Mouse (Mus musculus): ENCODE results near the gene Wdr70. TPM values are rescaled to one million over a fixed set of nuclear protein-coding genes. Genes with fewer than 3 reads are reported as not detected.
"Not testable (repeated sequence)": the region's sequence is repeated elsewhere in the genome, so short reads cannot be mapped to it uniquely, and the experiment has no call there.

Wdr70 gene
- polyA plus RNA-seq, 1 experiment = 50.5 TPM

- peak overlapping the region; percentile 59 for H3K4me2 ChIP-seq (ENCODE audit: low read depth)
- H3K4me3 ChIP-seq = peak overlapping the region; percentile 48
- TF ChIP-seq MYOG (IDR thresholded peaks at IDR 0.05; ENCODE audit: control insufficient read depth in 1 of 3, insufficient read depth in 1 of 3, insufficient read length in 2 of 3, low read depth in 2 of 3) = no peak
- H3K27me3 ChIP-seq (ENCODE audit: control insufficient read depth, insufficient read depth, insufficient read length) = no peaks in the 10 kb centered on the region
- H3ac ChIP-seq (ENCODE audit: control insufficient read depth, insufficient read length) = no peak overlapping the region
- peaks cover 31% of the 10 kb centered on the region for H3K79me2 ChIP-seq (ENCODE audit: control insufficient read depth, insufficient read depth)
- H3K36me3 ChIP-seq (ENCODE audit: control insufficient read depth, insufficient read depth) = peaks cover 16% of the 10 kb centered on the region
Observed at GRCm38 (mm10) chr15:8097853-8098252, 1.2 kb downstream of the Wdr70 start.

GRCm38 (mm10) chr15:8092668-8093067 is 6.3 kb downstream of the Wdr70 start:
- Histone ChIP-seq H3K79me2 (ENCODE audit: control insufficient read depth, insufficient read depth) (peaks cover 19% of the 10 kb centered on the region), H3K36me3 (ENCODE audit: control insufficient read depth, insufficient read depth) (peaks cover 38% of the 10 kb centered on the region)
- not testable (repeated sequence) for H3K4me3 ChIP-seq; H3K4me2 ChIP-seq (ENCODE audit: low read depth); H3ac ChIP-seq (ENCODE audit: control insufficient read depth, insufficient read length); H3K27me3 ChIP-seq (ENCODE audit: control insufficient read depth, insufficient read depth, insufficient read length)

- Histone ChIP-seq H3ac (ENCODE audit: control insufficient read depth, insufficient read length) (no peak overlapping the region), H3K27me3 (ENCODE audit: control insufficient read depth, insufficient read depth, insufficient read length) (no peaks in the 10 kb centered on the region), H3K4me2 (ENCODE audit: low read depth) (no peak overlapping the region), H3K4me3 (no peak overlapping the region), H3K79me2 (ENCODE audit: control insufficient read depth, insufficient read depth) (peaks cover under 1% of the 10 kb centered on the region), H3K36me3 (ENCODE audit: control insufficient read depth, insufficient read depth) (peaks cover 32% of the 10 kb centered on the region)
- TF ChIP-seq POLR2A (IDR thresholded peaks at IDR 0.05; ENCODE audit: insufficient read length, low read depth) = no peak
- no peak for TF ChIP-seq SRF (IDR thresholded peaks at IDR 0.05; ENCODE audit: control insufficient read depth, insufficient read length, low read depth)
- no peak for TF ChIP-seq TCF3 (IDR thresholded peaks at IDR 0.05; ENCODE audit: insufficient read length, low read depth)
- TF ChIP-seq MAX (IDR thresholded peaks at IDR 0.05; ENCODE audit: low read depth) = no peak
- TF ChIP-seq E2F4 (IDR thresholded peaks at IDR 0.05; ENCODE audit: insufficient read depth) = no peak
- no peak for TF ChIP-seq CEBPB (IDR thresholded peaks at IDR 0.05; ENCODE audit: insufficient read depth, poor library complexity, severe bottlenecking)
- TF ChIP-seq REST (IDR thresholded peaks at IDR 0.05; ENCODE audit: insufficient read depth, insufficient read length) = no peak
- no peak for TF ChIP-seq MYOD1 (IDR thresholded peaks at IDR 0.05; ENCODE audit: control insufficient read depth in 1 of 3, insufficient read length in 2 of 3, low read depth in 2 of 3)
- no peak for TF ChIP-seq POLR2AphosphoS2 (IDR thresholded peaks at IDR 0.05; ENCODE audit: insufficient read length, low read depth)
Observed at GRCm38 (mm10) chr15:8090685-8091084, 8.3 kb downstream of the Wdr70 start.

- Histone ChIP-seq H3K36me3 (ENCODE audit: control insufficient read depth, insufficient read depth) (peaks cover 25% of the 10 kb centered on the region), H3K79me2 (ENCODE audit: control insufficient read depth, insufficient read depth) (no peaks in the 10 kb centered on the region), H3K4me3 (no peak overlapping the region), H3ac (ENCODE audit: control insufficient read depth, insufficient read length) (no peak overlapping the region), H3K27me3 (ENCODE audit: control insufficient read depth, insufficient read depth, insufficient read length) (no peaks in the 10 kb centered on the region), H3K4me2 (ENCODE audit: low read depth) (no peak overlapping the region)
- TF ChIP-seq USF1 (IDR thresholded peaks at IDR 0.05; ENCODE audit: low read depth) = no peak
- no peak for TF ChIP-seq TCF12 (IDR thresholded peaks at IDR 0.05; ENCODE audit: insufficient read depth, poor library complexity, severe bottlenecking)
- no peak for TF ChIP-seq CEBPB (IDR thresholded peaks at IDR 0.05; ENCODE audit: insufficient read depth, poor library complexity, severe bottlenecking)
- TF ChIP-seq MYOG (IDR thresholded peaks at IDR 0.05; ENCODE audit: control insufficient read depth in 1 of 3, insufficient read depth in 1 of 3, insufficient read length in 2 of 3, low read depth in 2 of 3) = no peak
- TF ChIP-seq REST (IDR thresholded peaks at IDR 0.05; ENCODE audit: insufficient read depth, insufficient read length) = no peak
Observed at GRCm38 (mm10) chr15:8088715-8089114, 10.3 kb downstream of the Wdr70 start.

GRCm38 (mm10) chr15:8087293-8087692 is 11.7 kb downstream of the Wdr70 start:
- Histone ChIP-seq H3K79me2 (ENCODE audit: control insufficient read depth, insufficient read depth) (no peaks in the 10 kb centered on the region), H3ac (ENCODE audit: control insufficient read depth, insufficient read length) (no peak overlapping the region), H3K4me2 (ENCODE audit: low read depth) (no peak overlapping the region), H3K27me3 (ENCODE audit: control insufficient read depth, insufficient read depth, insufficient read length) (no peaks in the 10 kb centered on the region), H3K4me3 (no peak overlapping the region), H3K36me3 (ENCODE audit: control insufficient read depth, insufficient read depth) (peaks cover 25% of the 10 kb centered on the region)
- TF ChIP-seq CEBPB (IDR thresholded peaks at IDR 0.05; ENCODE audit: insufficient read depth, poor library complexity, severe bottlenecking) (no peak), MAX (IDR thresholded peaks at IDR 0.05; ENCODE audit: low read depth) (no peak), USF1 (IDR thresholded peaks at IDR 0.05; ENCODE audit: low read depth) (no peak), SRF (IDR thresholded peaks at IDR 0.05; ENCODE audit: control insufficient read depth, insufficient read length, low read depth) (no peak), TCF12 (IDR thresholded peaks at IDR 0.05; ENCODE audit: insufficient read depth, poor library complexity, severe bottlenecking) (no peak), POLR2AphosphoS2 (IDR thresholded peaks at IDR 0.05; ENCODE audit: insufficient read length, low read depth) (no peak), MYOD1 (IDR thresholded peaks at IDR 0.05; ENCODE audit: control insufficient read depth in 1 of 3, insufficient read length in 2 of 3, low read depth in 2 of 3) (no peak), E2F4 (IDR thresholded peaks at IDR 0.05; ENCODE audit: insufficient read depth) (no peak), MYOG (IDR thresholded peaks at IDR 0.05; ENCODE audit: control insufficient read depth in 1 of 3, insufficient read depth in 1 of 3, insufficient read length in 2 of 3, low read depth in 2 of 3) (no peak), REST (IDR thresholded peaks at IDR 0.05; ENCODE audit: insufficient read depth, insufficient read length) (no peak), POLR2A (IDR thresholded peaks at IDR 0.05; ENCODE audit: insufficient read length, low read depth) (no peak), TCF3 (IDR thresholded peaks at IDR 0.05; ENCODE audit: insufficient read length, low read depth) (no peak)

GRCm38 (mm10) chr15:8082139-8082538 is 16.9 kb downstream of the Wdr70 start:
- TF ChIP-seq POLR2AphosphoS2 (IDR thresholded peaks at IDR 0.05; ENCODE audit: insufficient read length, low read depth) (no peak), MYOG (IDR thresholded peaks at IDR 0.05; ENCODE audit: control insufficient read depth in 1 of 3, insufficient read depth in 1 of 3, insufficient read length in 2 of 3, low read depth in 2 of 3) (no peak), MYOD1 (IDR thresholded peaks at IDR 0.05; ENCODE audit: control insufficient read depth in 1 of 3, insufficient read length in 2 of 3, low read depth in 2 of 3) (no peak), TCF3 (IDR thresholded peaks at IDR 0.05; ENCODE audit: insufficient read length, low read depth) (no peak), E2F4 (IDR thresholded peaks at IDR 0.05; ENCODE audit: insufficient read depth) (no peak), MAX (IDR thresholded peaks at IDR 0.05; ENCODE audit: low read depth) (no peak), SRF (IDR thresholded peaks at IDR 0.05; ENCODE audit: control insufficient read depth, insufficient read length, low read depth) (no peak), POLR2A (IDR thresholded peaks at IDR 0.05; ENCODE audit: insufficient read length, low read depth) (no peak)
- Histone ChIP-seq H3K4me3 (no peak overlapping the region), H3K4me2 (ENCODE audit: low read depth) (no peak overlapping the region), H3K36me3 (ENCODE audit: control insufficient read depth, insufficient read depth) (peaks cover 42% of the 10 kb centered on the region), H3K79me2 (ENCODE audit: control insufficient read depth, insufficient read depth) (no peaks in the 10 kb centered on the region), H3ac (ENCODE audit: control insufficient read depth, insufficient read length) (no peak overlapping the region), H3K27me3 (ENCODE audit: control insufficient read depth, insufficient read depth, insufficient read length) (no peaks in the 10 kb centered on the region)

GRCm38 (mm10) chr15:8073159-8073558 is 25.9 kb downstream of the Wdr70 start:
- H3K27me3 ChIP-seq (ENCODE audit: control insufficient read depth, insufficient read depth, insufficient read length); H3ac ChIP-seq (ENCODE audit: control insufficient read depth, insufficient read length); H3K79me2 ChIP-seq (ENCODE audit: control insufficient read depth, insufficient read depth); H3K4me2 ChIP-seq (ENCODE audit: low read depth); H3K4me3 ChIP-seq: not testable (repeated sequence)
- peaks cover 39% of the 10 kb centered on the region for H3K36me3 ChIP-seq (ENCODE audit: control insufficient read depth, insufficient read depth)
